Mouse (Mus musculus) c-Kit-positive CD71-positive TER-119-negative erythroid progenitor cells, embryonic 14.5 days (primary cell): ENCODE data around the gene Krtap4-16.
"Not testable (repeated sequence)": the region's sequence is repeated elsewhere in the genome, so short reads cannot be mapped to it uniquely, and the experiment has no call there.

Experiments used
- DNase-seq: peaks from one replicate; pipeline ENCODE4 v3.0.0-alpha.2; 2013; ENCODE audit warnings: low read depth

The Krtap4-16 gene

GRCm38 (mm10) chr11:99851508-99851907, at the start of gene Krtap4-16:
Krtap4-16 (minus strand) TSS chr11:99851608.
- DNase-seq: no peak

GRCm38 (mm10) chr11:99878887-99879286, 27.5 kb upstream of the Krtap4-16 start, which contains the start of gene Gm11567:
Gm11567 (plus strand) TSS chr11:99879187.
- DNase-seq: not testable (repeated sequence)

- not testable (repeated sequence) for DNase-seq
Measured at GRCm38 (mm10) chr11:99873089-99873488, 21.7 kb upstream of the Krtap4-16 start, which contains the start of gene Krtap9-1. Krtap9-1 (plus strand) TSS chr11:99873389.

GRCm38 (mm10) chr11:99864176-99864575, 12.8 kb upstream of the Krtap4-16 start, which contains the start of gene Gm11559:
Gm11559 (plus strand) TSS chr11:99864476.
- DNase-seq: not testable (repeated sequence)

GRCm38 (mm10) chr11:99858761-99859160, 7.4 kb upstream of the Krtap4-16 start:
- no peak for DNase-seq

- no peak for DNase-seq
Measured at GRCm38 (mm10) chr11:99857617-99858016, 6.2 kb upstream of the Krtap4-16 start, which contains the start of gene Gm11568. Gm11568 (plus strand) TSS chr11:99857917.

- no peak for DNase-seq
Measured at GRCm38 (mm10) chr11:99854121-99854520, 2.7 kb upstream of the Krtap4-16 start.

- DNase-seq: no peak
Measured at GRCm38 (mm10) chr11:99846746-99847145, 4.7 kb downstream of the Krtap4-16 start.

- DNase-seq: no peak
Measured at GRCm38 (mm10) chr11:99842185-99842584, 9.2 kb downstream of the Krtap4-16 start.

- DNase-seq: no peak
Measured at GRCm38 (mm10) chr11:99837966-99838365, 13.4 kb downstream of the Krtap4-16 start, which contains the start of gene 2300003K06Rik. 2300003K06Rik (minus strand) TSS chr11:99838066.

- DNase-seq: not testable (repeated sequence)
Measured at GRCm38 (mm10) chr11:99815566-99815965, 35.8 kb downstream of the Krtap4-16 start, which contains the start of gene Gm11564. Gm11564 (minus strand) TSS chr11:99815666.

GRCm38 (mm10) chr11:99809792-99810191, 41.6 kb downstream of the Krtap4-16 start, which contains the start of gene Krtap4-13:
Krtap4-13 (minus strand) TSS chr11:99809892.
- not testable (repeated sequence) for DNase-seq

- DNase-seq: not testable (repeated sequence)
Measured at GRCm38 (mm10) chr11:99804346-99804745, 47.1 kb downstream of the Krtap4-16 start, which contains the start of gene Gm11554. Gm11554 (minus strand) TSS chr11:99804446.
